Mouse (Mus musculus): Measurements from ENCODE around the gene Rnf213. TPM values are rescaled to one million over a fixed set of nuclear protein-coding genes. Genes with fewer than 3 reads are reported as not detected.
"Not testable (repeated sequence)": the region's sequence is repeated elsewhere in the genome, so short reads cannot be mapped to it uniquely, and the experiment has no call there.

The Rnf213 gene
- 10 to 100 TPM; 33.9 to 48.2 (median 43.3) TPM for polyA plus RNA-seq (2017; shearing (Covaris generic))

- peak; percentile 57 for ATAC-seq
Observed at GRCm38 (mm10) chr11:119392800-119393482, at the start of gene Rnf213. TSS of gene Rnf213 (plus strand) at chr11:119393100.

GRCm38 (mm10) chr11:119344178-119344577, 48.7 kb upstream of the Rnf213 start:
- no peak for ATAC-seq

GRCm38 (mm10) chr11:119344865-119345264, 48.0 kb upstream of the Rnf213 start:
- ATAC-seq = no peak

GRCm38 (mm10) chr11:119347125-119347524, 45.8 kb upstream of the Rnf213 start:
- no peak for ATAC-seq

GRCm38 (mm10) chr11:119352113-119352512, 40.8 kb upstream of the Rnf213 start:
- peak; percentile 31 for ATAC-seq

- ATAC-seq = no peak
Observed at GRCm38 (mm10) chr11:119353946-119354345, 39.0 kb upstream of the Rnf213 start.

GRCm38 (mm10) chr11:119354798-119355442, 38.0 kb upstream of the Rnf213 start:
- peak; percentile 78 for ATAC-seq

GRCm38 (mm10) chr11:119355443-119356385, 37.2 kb upstream of the Rnf213 start, which contains the start of the genes Sgsh and Slc26a11:
TSS of gene Sgsh (minus strand) at chr11:119355536.
TSS of gene Slc26a11 (plus strand) at chr11:119355557.
- peak; percentile 55 for ATAC-seq

GRCm38 (mm10) chr11:119359089-119359488, 33.8 kb upstream of the Rnf213 start:
- no peak for ATAC-seq

- no peak for ATAC-seq
Observed at GRCm38 (mm10) chr11:119362769-119363533, 29.9 kb upstream of the Rnf213 start.

GRCm38 (mm10) chr11:119363534-119364145, 29.3 kb upstream of the Rnf213 start:
- peak; percentile 79 for ATAC-seq

- ATAC-seq = no peak
Observed at GRCm38 (mm10) chr11:119375425-119375824, 17.5 kb upstream of the Rnf213 start.

GRCm38 (mm10) chr11:119377326-119377725, 15.6 kb upstream of the Rnf213 start:
- ATAC-seq = no peak

GRCm38 (mm10) chr11:119378551-119378950, 14.3 kb upstream of the Rnf213 start:
- no peak for ATAC-seq

- ATAC-seq = no peak
Observed at GRCm38 (mm10) chr11:119381631-119382337, 11.1 kb upstream of the Rnf213 start.

- ATAC-seq = no peak
Observed at GRCm38 (mm10) chr11:119382338-119382850, 10.5 kb upstream of the Rnf213 start.

GRCm38 (mm10) chr11:119384904-119385303, 8.0 kb upstream of the Rnf213 start:
- ATAC-seq = peak; percentile 85

GRCm38 (mm10) chr11:119386306-119386705, 6.6 kb upstream of the Rnf213 start:
- ATAC-seq = no peak

GRCm38 (mm10) chr11:119387273-119387672, 5.6 kb upstream of the Rnf213 start:
- not testable (repeated sequence) for ATAC-seq

- no peak for ATAC-seq
Observed at GRCm38 (mm10) chr11:119389851-119390270, 3.0 kb upstream of the Rnf213 start.

All from inflammation-experienced regulatory T-cells, adult 6 months (primary cell).